Mouse (Mus musculus) adrenal gland, postnatal 36 days (tissue): ENCODE results near the gene Ltbr. TPM values are rescaled to one million over a fixed set of nuclear protein-coding genes. Genes with fewer than 3 reads are reported as not detected.
A peak's percentile ranks its signal among the peaks of the same experiment; 100 is the strongest.
"Not testable (repeated sequence)": the region's sequence is repeated elsewhere in the genome, so short reads cannot be mapped to it uniquely, and the experiment has no call there.

Experiments used
- DNase-seq, 2 experiments: peaks; one replicate each; pipeline ENCODE4 v3.0.0; 2021; ENCODE audit warnings: mixed read lengths in 1 of 2
- total RNA-seq, 2 experiments: library from RNA; stranded (reverse); gene quantifications; 2 replicates each; pipeline ENCODE4 v1.2.3; 2021

Ltbr gene
- total RNA-seq, 2 experiments from 2014 or later = 76.7 to 87.4 TPM

GRCm38 (mm10) chr6:125312581-125313355 is 917 bp downstream of the Ltbr start:
- peak; percentile 33 to 52 for DNase-seq

GRCm38 (mm10) chr6:125312171-125312570 is 1.5 kb downstream of the Ltbr start:
- no peak for DNase-seq

GRCm38 (mm10) chr6:125309406-125309805 is 4.3 kb downstream of the Ltbr start:
- no peak for DNase-seq

GRCm38 (mm10) chr6:125308921-125309320 is 4.8 kb downstream of the Ltbr start:
- DNase-seq = no peak

GRCm38 (mm10) chr6:125307091-125307490 is 6.6 kb downstream of the Ltbr start:
- no peak for DNase-seq

GRCm38 (mm10) chr6:125305465-125305864 is 8.2 kb downstream of the Ltbr start:
- no peak for DNase-seq

DNA sequence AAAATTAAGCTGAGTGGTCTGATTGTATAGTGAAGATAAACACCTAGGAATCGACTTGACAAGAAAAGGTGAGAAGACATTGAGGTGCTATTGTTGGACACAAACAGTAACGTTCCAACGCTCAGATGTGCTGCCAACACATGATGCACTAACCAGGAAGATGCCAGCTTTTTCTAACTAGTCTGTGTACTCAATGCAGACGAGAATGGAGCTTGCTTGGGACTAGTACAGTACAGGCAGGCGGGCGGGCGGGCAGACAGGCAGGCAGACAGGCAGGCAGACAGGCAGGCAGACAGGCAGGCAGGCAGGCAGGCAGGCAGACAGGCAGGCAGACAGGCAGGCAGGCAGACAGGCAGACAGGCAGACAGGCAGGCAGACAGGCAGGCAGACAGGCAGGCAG is 9.3 kb downstream of the Ltbr start:
- DNase-seq = not testable (repeated sequence)

DNA sequence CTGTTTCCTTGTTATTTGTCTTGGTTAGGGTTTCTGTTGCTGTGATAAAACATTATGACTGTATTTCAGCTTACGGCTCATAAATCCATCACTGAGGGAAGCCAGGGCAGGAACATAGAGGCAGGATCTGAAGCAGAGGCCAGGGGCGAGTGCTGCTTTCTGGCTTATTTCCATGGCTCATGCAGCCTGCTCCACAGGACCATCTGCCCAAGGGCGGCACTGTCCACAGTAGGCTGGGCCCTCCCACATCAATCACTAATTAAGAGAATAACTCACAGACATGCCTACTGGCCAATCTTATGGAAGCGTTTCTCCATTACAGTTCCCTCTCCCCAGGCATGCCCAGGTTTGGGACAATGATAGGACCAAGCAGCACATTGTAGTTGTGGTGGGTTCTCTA is 10.4 kb downstream of the Ltbr start:
- DNase-seq = no peak

GRCm38 (mm10) chr6:125302231-125302982 is 11.3 kb downstream of the Ltbr start:
- peak in 1 of 2 experiments; percentile 42 for DNase-seq

GRCm38 (mm10) chr6:125300982-125301381 is 12.7 kb downstream of the Ltbr start:
- DNase-seq = no peak

DNA sequence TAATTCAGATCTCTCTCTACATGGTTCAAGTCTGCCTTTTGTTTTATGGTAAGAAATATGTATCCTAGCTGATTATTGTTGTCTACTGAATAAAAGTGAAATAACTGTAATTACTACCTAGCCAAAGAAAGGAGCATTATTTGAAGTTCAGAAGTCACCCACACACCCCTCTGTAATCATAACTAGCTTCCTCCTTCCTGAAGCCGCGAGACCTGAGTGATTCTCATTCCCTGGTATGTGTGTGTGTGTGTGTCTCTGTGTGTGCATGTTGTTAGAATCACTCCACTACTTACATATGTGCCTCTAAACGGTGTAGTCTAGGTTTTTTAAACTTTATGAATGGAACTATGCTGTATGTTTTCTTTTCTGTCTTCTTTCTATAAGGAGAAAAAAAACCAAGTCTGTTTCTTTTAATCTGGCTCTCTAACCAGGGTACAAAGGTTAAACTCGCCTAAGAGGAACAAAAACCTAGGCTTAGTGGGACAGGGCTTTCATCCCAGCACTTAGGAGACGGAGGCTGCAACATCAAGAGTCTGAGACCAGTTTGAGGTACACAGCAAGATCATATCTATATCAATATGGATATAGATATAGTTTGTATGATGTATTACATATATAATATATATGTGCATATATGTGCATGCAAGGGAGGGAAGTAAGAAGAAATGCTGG is 16.4 kb downstream of the Ltbr start:
- no peak for DNase-seq

- DNase-seq = no peak
Observed at GRCm38 (mm10) chr6:125294049-125294448, 19.6 kb downstream of the Ltbr start.

- DNase-seq = no peak
Observed at GRCm38 (mm10) chr6:125292256-125292655, 21.4 kb downstream of the Ltbr start.

- no peak for DNase-seq
Observed at GRCm38 (mm10) chr6:125291329-125291728, 22.4 kb downstream of the Ltbr start.

DNA sequence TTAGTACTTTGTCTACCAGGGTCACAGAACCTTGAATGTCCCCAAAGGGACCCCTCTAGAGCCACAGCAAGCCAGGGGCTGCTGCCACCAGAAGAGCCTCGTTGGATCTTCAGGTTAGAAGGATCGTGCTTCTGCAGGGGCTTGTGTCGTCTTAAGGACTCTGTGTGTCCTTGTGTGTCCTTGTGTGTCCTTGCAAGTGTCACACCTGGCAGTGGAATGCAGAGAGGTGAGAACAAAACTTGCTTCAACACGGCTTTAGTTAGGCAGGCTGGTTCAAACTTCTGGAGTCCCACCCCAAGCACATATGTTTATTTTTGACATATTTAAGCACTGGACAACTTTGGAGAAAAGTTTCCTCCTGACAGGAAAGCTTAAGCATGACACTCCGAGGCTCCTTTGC is 25.0 kb downstream of the Ltbr start:
- no peak for DNase-seq

DNA sequence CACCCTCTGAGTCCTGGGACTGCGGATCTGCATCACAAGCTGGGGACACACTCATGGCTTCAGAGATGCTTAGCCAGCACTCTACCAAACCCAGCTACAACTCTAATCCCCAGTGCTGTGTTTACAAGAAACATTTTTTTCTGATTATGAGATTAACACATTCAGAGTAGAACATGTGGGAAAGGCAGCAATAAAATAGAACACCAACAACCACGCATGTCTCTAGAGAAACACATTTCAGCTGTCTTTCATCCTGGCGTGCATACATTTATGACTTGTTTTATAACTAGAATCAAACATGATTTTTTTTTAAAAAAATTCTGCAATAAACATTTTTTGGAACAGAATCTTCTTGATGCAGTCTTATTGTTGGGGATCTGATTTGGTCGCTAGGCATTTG is 26.7 kb downstream of the Ltbr start:
- DNase-seq = no peak

- no peak for DNase-seq
Observed at GRCm38 (mm10) chr6:125285890-125286289, 27.8 kb downstream of the Ltbr start, which contains the start of gene Tuba3a. Tuba3a (minus strand) TSS chr6:125286042.

GRCm38 (mm10) chr6:125284751-125285150 is 28.9 kb downstream of the Ltbr start:
- DNase-seq = no peak

GRCm38 (mm10) chr6:125284250-125284649 is 29.4 kb downstream of the Ltbr start:
- no peak for DNase-seq

DNA sequence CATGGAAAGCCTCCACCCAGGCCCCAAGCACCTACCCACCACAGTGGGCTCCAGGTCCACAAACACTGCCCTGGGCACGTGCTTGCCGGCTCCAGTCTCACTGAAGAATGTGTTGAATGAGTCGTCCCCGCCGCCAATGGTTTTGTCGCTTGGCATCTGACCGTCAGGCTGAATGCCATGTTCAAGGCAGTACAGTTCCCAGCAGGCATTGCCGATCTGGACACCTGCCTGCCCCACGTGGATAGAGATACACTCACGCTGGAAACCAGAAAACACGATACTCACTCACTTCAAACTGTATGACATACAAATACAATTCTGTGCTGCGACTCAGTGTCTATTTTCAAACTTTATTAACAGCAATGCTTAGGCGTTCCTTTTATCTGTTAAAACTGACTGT is 31.0 kb downstream of the Ltbr start:
- not testable (repeated sequence) for DNase-seq

DNA sequence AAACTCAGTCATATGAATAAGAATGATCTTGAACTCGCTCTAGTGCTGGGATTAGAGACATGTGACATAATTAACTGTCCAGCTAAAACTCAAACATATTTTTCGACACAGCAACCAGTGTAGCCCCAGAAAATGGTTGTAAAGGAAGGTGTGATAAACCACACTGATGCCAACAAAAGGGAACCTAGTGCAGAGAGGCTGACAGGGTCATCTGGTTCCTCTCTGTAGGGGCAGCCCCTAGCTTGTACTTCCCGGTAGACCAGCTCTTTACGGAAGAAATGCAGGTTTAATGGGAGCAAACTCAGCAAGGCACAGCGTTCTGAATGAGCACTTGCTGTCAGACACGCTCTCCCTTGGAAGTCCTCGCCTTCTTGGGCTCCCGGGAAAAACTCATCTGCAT is 34.0 kb downstream of the Ltbr start:
- no peak for DNase-seq

DNA sequence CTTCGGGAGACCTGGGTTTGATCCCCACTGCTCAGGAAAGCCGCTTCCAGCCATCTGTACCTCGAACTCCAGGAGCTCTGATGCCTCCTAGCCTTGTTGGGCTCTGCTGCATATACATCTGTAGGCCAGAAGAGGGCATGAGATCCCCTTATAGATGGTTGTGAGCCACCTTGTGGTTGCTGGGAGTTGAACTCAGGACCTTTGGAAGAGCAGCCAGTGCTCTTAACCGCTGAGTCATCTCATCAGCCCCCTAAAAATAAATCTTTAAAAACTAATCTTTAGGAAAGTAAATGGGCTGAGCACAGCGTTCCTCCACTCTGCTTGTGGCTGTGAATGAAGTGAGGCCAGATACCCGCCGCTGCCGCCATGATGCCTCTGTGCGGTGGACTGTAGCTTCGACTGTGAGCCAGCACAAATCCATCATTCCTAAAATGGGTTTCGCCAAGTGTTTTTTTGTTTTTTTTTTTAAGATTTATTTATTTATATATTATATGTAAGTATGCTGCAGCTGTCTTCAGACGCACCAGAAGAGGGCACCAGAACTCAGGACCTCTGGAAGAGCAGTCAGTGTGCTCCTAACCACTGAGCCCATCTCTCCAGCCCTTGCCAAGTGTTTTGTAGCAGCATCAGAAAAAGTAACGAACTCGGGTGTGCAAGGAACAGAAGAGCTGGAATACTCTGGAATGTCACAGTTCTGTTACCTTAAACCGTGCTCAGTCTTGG is 38.7 kb downstream of the Ltbr start:
- DNase-seq = peak; percentile 47 to 72
